In genomic region chr6:54124519-54124918, GRCm38 (mm10) we compare ENCODE assay signal across 23 mouse cellular contexts.
"Had no signal": no experiment of that assay in that cellular context is flagged by ENCODE, and none has a peak within 500 bp of the region (broad histone marks: within the 10 kb centered on the region; RNA-seq: fewer than 3 reads in every experiment).

No protein-coding gene starts in this region.

- DNase-seq: gastrocnemius, postnatal 14 days; gastrocnemius, postnatal 36 days; heart, adult 11 months; heart, adult 2 months; heart, postnatal 14 days; heart, postnatal 36 days; kidney, adult 18-20 months; kidney, adult 8-10 months; kidney, postnatal 10 days; kidney, postnatal 25 days; kidney, postnatal 4 days; liver, embryonic 13.5 days had no signal

- H3K36me3 ChIP-seq: heart, embryonic 13.5 days; heart, embryonic 15.5 days; hindbrain, embryonic 13.5 days; hindbrain, embryonic 15.5 days; limb, embryonic 10.5 days; limb, embryonic 12.5 days; liver, embryonic 13.5 days; liver, embryonic 15.5 days had no signal

- H3K27ac ChIP-seq: heart, adult 2 months; heart, embryonic 13.5 days; heart, embryonic 15.5 days; hindbrain, embryonic 13.5 days; hindbrain, embryonic 15.5 days; hindbrain, postnatal 0 days; layer of hippocampus, adult 2 months; left cerebral cortex, adult 2 months; limb, embryonic 10.5 days; limb, embryonic 12.5 days; liver, embryonic 13.5 days; liver, embryonic 15.5 days had no signal

- ATAC-seq: hindbrain, postnatal 0 days had no signal

- H3K27me3 ChIP-seq: heart, embryonic 15.5 days; hindbrain, embryonic 15.5 days; limb, embryonic 12.5 days had no signal

- H3K4me2 ChIP-seq: heart, embryonic 11.5 days; heart, embryonic 13.5 days; heart, embryonic 15.5 days; hindbrain, embryonic 13.5 days; hindbrain, embryonic 15.5 days; limb, embryonic 12.5 days; liver, embryonic 13.5 days; liver, embryonic 15.5 days had no signal

- H3K9ac ChIP-seq: heart, embryonic 13.5 days; heart, embryonic 15.5 days; hindbrain, embryonic 13.5 days; hindbrain, embryonic 15.5 days; limb, embryonic 12.5 days; liver, embryonic 13.5 days; liver, embryonic 15.5 days had no signal

- H3K9me3 ChIP-seq: heart, embryonic 13.5 days; heart, embryonic 15.5 days; hindbrain, embryonic 13.5 days; hindbrain, embryonic 15.5 days; limb, embryonic 10.5 days; limb, embryonic 12.5 days; liver, embryonic 13.5 days; liver, embryonic 15.5 days had no signal

- H3K4me3 ChIP-seq: heart, adult 2 months; heart, embryonic 13.5 days; heart, embryonic 15.5 days; hindbrain, embryonic 13.5 days; hindbrain, embryonic 15.5 days; layer of hippocampus, adult 2 months; left cerebral cortex, adult 2 months; limb, embryonic 10.5 days; limb, embryonic 12.5 days; liver, embryonic 13.5 days; liver, embryonic 15.5 days had no signal
